In the genomic region with DNA sequence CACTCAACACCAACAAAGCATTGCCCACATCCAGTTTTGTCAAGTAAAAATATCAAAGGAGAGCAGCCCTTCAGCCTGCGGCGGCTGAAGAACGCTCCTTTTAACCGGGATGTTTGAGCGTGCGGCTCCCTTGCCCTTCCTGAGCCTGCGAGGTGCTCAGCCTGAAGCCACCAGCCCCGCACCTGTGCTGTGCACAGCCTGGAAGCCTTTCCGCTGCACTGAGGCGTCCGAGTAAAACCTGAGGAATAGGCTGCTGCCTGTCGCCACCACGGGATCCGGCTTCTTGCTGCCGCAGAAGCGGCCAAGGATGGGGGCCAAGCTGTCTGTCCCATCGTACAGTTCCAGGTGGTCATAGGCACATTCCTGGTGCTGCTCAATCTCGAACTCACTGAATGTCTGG, we compare ENCODE assay signal across 8 mouse cellular contexts. TPM values are rescaled to one million over a fixed set of nuclear protein-coding genes. Genes with fewer than 3 reads are reported as not detected.
DNase-seq lines count a peak whose midpoint lies in the region; ATAC-seq and TF ChIP-seq lines count a peak whose summit lies in the region.
"Had no signal": no experiment of that assay in that cellular context is flagged by ENCODE, and none has a peak within 500 bp of the region (broad histone marks: within the 10 kb centered on the region; RNA-seq: fewer than 3 reads in every experiment).

No protein-coding gene starts in this region.

- H3K36me3 ChIP-seq in kidney, postnatal 0 days (ENCODE audit: insufficient read depth, low read length), result no peaks in the 10 kb centered on the region
- no peaks in the 10 kb centered on the region for H3K36me3 ChIP-seq in embryonic facial prominence, embryonic 12.5 days
- no peaks in the 10 kb centered on the region for H3K36me3 ChIP-seq in midbrain, embryonic 13.5 days

- 0 out of 2 replicates have a peak, but pooled peaks cover 4% of the 10 kb centered on the region for H3K27me3 ChIP-seq in kidney, postnatal 0 days (ENCODE audit: insufficient read depth, low read length)
- peaks cover 19% of the 10 kb centered on the region for H3K27me3 ChIP-seq in embryonic facial prominence, embryonic 12.5 days
- peaks cover 43% of the 10 kb centered on the region for H3K27me3 ChIP-seq in midbrain, embryonic 13.5 days

- no peak for ATAC-seq in kidney, postnatal 0 days (replicated peaks; ENCODE audit: low FRiP score, low read depth)
- ATAC-seq in embryonic facial prominence, embryonic 12.5 days (ENCODE audit: insufficient number of reproducible peaks, insufficient read depth, low FRiP score, low TSS enrichment), result no peak
- no peak for ATAC-seq in midbrain, embryonic 13.5 days

- no peaks in the 10 kb centered on the region for H3K9me3 ChIP-seq in kidney, postnatal 0 days (replicated peaks; ENCODE audit: low read length)
- H3K9me3 ChIP-seq in embryonic facial prominence, embryonic 12.5 days, result no peaks in the 10 kb centered on the region
- H3K9me3 ChIP-seq in midbrain, embryonic 13.5 days, result no peaks in the 10 kb centered on the region

- 49% methylated on average over 18 of the region's 18 CpGs for WGBS in kidney, postnatal 0 days
- 39% methylated on average over 18 of the region's 18 CpGs for WGBS in embryonic facial prominence, embryonic 12.5 days
- WGBS in midbrain, embryonic 13.5 days, result 50% methylated on average over 18 of the region's 18 CpGs

- H3K4me1 ChIP-seq in kidney, postnatal 0 days (replicated peaks; ENCODE audit: insufficient read depth, low read length), result no peaks in the 10 kb centered on the region
- H3K4me1 ChIP-seq in embryonic facial prominence, embryonic 12.5 days, result no peaks in the 10 kb centered on the region; the same call in 1 of the 2 replicates
- peaks cover 4% of the 10 kb centered on the region; the same call in 1 of the 2 replicates for H3K4me1 ChIP-seq in midbrain, embryonic 13.5 days (replicated peaks)

- H3K9ac ChIP-seq in kidney, postnatal 0 days (ENCODE audit: low read depth, low read length), result no peak overlapping the region
- no peak overlapping the region for H3K9ac ChIP-seq in embryonic facial prominence, embryonic 12.5 days
- H3K9ac ChIP-seq in midbrain, embryonic 13.5 days (replicated peaks), result no peak overlapping the region

- no peak overlapping the region for H3K27ac ChIP-seq in kidney, postnatal 0 days
- H3K27ac ChIP-seq in embryonic facial prominence, embryonic 12.5 days, result no peak overlapping the region
- H3K27ac ChIP-seq in midbrain, embryonic 13.5 days, result no peak overlapping the region

- DNase-seq in kidney, postnatal 0 days (ENCODE audit: low spot score), result no peak
- no peak for DNase-seq in kidney, postnatal 36 days
- DNase-seq in ES-CJ7 (ENCODE audit: low read depth, low spot score), result peak; percentile 9
- DNase-seq in cerebellum, adult 11 months, result no peak
- no peak for DNase-seq in cerebellum, adult 18-20 months

- no peak for TF ChIP-seq CTCF in kidney, postnatal 0 days (IDR thresholded peaks at IDR 0.05; ENCODE audit: low read depth)

- no peak overlapping the region for H3K4me3 ChIP-seq in kidney, postnatal 0 days (replicated peaks; ENCODE audit: low read depth, low read length)
- no peak overlapping the region for H3K4me3 ChIP-seq in embryonic facial prominence, embryonic 12.5 days
- H3K4me3 ChIP-seq in midbrain, embryonic 13.5 days (replicated peaks), result no peak overlapping the region

- peak overlapping the region; percentile 19; the same call in 1 of the 2 replicates for H3K4me2 ChIP-seq in kidney, postnatal 0 days (ENCODE audit: low read length)
- H3K4me2 ChIP-seq in embryonic facial prominence, embryonic 12.5 days (replicated peaks), result peak overlapping the region; percentile 19
- peak overlapping the region; percentile 23; the same call in 1 of the 2 replicates for H3K4me2 ChIP-seq in midbrain, embryonic 13.5 days (replicated peaks)

RNA-seq across cellular contexts. Expression of gene Opalin, which starts 11.6 kb away (rescaled TPM):
- polyA plus RNA-seq in kidney, postnatal 0 days (2015; fragmentation: Nextera tagmentation; extraction: Ambion mirVana), result not detected in 2 replicates
- polyA plus RNA-seq in embryonic facial prominence, embryonic 12.5 days (2016; fragmentation: Nextera tagmentation; extraction: Ambion mirVana), result not detected in 2 replicates
- not detected in 2 replicates for polyA plus RNA-seq in midbrain, embryonic 13.5 days (2015; fragmentation: Nextera tagmentation; extraction: Ambion mirVana)
- polyA plus RNA-seq: testis, adult 2 months had no signal

RNA-seq across cellular contexts. Expression of gene Dntt, which starts 59.4 kb away (rescaled TPM):
- 0.09 and 0.17 TPM in 2 replicates for polyA plus RNA-seq in kidney, postnatal 0 days (2015; fragmentation: Nextera tagmentation; extraction: Ambion mirVana)
- not detected in 2 replicates for polyA plus RNA-seq in embryonic facial prominence, embryonic 12.5 days (2016; fragmentation: Nextera tagmentation; extraction: Ambion mirVana)
- 0.13 and 0.26 TPM in 2 replicates for polyA plus RNA-seq in midbrain, embryonic 13.5 days (2015; fragmentation: Nextera tagmentation; extraction: Ambion mirVana)
